Mouse (Mus musculus): ENCODE measurements around the gene Dot1l.

The Dot1l gene

GRCm38 (mm10) chr10:80757717-80758116 lies 2.7 kb downstream of the Dot1l start:
- DNase-seq (ENCODE audit: low spot score in 2 of 2), result peak; percentile 65 to 66

DNA sequence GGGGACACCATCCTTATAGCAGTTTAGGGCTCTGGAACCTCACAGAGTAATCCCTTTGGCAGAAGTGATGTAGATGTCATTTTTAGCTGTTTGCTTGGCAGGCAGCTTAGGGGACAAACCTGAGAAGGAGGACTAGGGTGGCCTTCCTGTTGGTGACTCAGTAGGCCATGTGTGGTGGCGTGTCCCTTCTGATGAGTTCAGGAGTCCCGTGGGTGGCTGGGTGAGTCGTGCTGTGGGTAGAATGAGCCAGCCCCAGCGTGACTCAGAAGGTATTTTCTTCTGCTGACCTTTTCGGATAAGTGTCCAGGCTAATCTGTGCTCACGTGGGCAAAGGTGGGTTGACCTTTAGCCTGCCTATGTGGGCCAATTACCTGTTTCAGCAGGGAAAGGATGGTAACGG lies 3.6 kb downstream of the Dot1l start:
- peak; percentile 47 to 55 for DNase-seq (ENCODE audit: low spot score in 2 of 2)

DNA sequence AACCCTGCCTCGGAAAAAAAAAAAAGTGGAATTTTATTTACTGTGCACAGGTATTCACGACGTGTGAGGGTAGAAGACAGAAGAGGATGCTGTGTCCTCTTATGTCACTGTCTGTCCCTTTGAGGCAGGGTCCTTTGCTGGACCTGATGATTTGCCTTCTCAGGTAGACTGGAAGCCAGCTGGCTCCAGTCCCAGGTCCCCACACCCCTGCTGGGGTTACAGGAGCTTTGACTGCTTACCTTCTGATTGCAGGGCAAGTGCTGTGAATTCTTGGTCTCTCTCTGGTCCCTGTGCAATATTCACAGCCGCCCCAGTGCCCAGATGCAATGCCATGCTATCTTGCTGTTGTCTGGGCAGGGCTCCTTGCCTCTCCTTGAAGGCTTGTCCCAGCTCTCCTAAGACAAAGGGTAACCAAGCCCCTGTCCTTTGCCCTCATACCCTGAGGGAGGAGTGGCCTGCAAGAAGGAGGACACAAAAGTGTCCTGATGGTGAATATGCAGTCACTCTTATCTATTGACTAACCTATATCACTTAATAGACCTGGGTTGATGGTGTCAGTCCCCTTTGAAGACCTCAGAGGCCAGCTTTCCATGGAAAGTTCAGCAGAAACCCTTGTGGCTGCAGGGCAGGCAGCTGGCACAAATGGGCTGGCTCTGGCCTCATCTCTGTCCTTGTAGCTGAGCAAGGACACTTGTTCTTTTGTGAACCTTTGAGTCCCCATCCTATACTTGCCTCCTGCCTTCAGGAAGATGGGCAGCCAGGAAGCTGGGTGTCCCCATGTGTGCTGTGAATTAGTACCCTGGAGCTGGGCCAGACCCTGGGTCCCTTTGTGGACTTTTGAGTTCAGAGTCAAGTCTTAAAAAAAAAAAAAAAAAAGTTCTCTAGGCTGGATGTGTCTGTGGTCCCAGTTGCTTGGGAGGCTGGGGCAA lies 5.9 kb downstream of the Dot1l start:
- DNase-seq (ENCODE audit: low spot score in 2 of 2), result no peak

DNA sequence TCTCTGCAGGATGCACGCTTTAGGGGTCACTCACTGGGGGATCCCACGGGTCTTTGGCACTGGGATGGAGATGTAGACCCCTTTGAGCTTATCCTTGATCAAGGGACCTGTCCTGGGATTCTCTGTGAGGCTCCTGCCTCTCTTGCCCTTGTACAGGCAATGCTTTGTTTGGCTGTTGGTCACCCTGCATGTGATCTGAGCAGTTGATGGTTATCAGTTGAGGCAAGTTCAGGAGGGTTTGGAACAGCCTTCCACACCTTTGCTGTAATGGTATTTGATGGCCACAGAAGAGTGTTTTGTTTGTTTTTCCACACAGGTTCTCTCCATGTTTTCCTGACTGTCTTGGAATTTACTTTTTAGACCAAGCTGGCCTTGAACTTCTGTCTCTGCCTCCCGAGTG lies 6.8 kb downstream of the Dot1l start:
- DNase-seq (ENCODE audit: low spot score in 2 of 2), result no peak

GRCm38 (mm10) chr10:80763502-80763901 lies 8.5 kb downstream of the Dot1l start:
- no peak for DNase-seq (ENCODE audit: low spot score in 2 of 2)

DNA sequence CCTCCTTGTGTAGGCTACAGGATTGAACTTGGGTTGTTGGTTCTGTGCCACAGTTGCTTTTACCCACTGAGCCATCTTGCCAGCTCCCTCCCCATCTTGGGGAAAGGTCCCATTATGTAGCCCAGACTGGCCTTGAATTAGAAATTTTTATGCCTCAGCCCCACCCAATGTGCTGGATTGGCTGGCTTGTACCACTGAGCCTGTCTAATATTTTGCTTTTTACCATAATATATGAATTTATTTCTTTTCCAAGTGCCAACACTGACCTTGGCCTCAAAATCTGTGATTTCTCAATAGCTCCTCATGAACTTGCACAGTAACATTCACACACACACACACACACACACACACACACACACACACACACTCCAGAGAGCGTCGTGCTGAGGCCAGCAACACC lies 10.7 kb downstream of the Dot1l start:
- no peak for DNase-seq (ENCODE audit: low spot score in 2 of 2)

GRCm38 (mm10) chr10:80766161-80766815 lies 11.3 kb downstream of the Dot1l start:
- DNase-seq (ENCODE audit: low spot score in 2 of 2), result no peak

DNA sequence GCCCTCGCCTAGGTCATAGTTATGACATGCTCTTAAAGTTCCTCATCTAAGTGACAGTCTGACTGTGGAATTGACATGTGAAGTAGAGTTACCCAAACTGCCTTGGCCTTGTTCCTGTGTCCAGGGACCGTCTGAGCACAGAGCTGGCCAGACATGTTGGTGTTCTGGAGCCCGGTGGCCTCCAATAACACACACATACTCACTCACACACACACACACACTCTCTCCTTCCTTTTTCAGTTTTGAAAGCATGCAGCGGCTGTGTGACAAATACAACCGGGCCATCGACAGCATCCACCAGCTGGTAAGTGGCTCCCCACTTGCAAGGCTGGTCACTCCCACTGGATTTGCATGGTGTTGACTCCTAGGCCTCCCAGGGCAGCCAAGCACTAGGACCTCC lies 13.4 kb downstream of the Dot1l start:
- no peak for DNase-seq (ENCODE audit: low spot score in 2 of 2)

DNA sequence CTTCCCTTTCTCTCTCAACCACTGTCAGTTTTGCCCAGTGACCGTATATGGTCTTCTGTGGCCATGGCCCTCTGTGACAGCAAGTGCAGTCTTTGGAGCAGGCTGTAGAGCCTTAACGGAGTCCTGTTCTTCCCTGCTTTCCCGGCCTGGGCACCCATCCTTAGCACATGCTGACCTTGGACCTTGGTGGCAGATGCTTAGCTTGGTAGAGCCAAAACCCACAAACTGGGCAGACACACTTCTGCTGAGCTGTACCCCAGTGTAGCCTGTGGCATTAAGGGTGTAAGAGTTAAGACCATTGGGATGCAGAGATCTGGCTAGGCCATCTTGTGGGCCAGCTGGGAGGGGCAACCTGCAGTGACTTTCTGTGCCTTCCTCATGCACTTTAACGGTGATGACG lies 18.8 kb downstream of the Dot1l start:
- no peak for DNase-seq (ENCODE audit: low spot score in 2 of 2)

DNA sequence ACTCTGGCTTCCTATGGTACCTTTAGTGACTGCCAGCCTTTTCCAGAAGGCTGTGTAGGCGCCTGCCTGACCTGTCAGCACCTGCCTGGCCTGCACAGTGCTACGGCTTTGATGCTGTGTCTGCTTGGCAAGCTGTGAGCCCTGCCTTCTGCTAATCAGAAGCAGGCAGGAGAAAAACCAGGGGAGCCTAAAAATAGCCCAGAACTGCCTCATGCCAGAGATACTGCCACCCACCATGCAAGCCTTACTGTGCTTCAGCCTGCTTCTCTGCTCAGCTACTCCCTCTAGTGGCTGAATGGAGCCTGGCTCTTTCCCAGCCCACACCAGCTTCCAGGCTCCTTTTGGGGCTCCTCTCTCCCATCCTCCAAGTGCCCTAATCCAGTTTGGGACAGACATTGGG lies 19.5 kb downstream of the Dot1l start:
- DNase-seq (ENCODE audit: low spot score in 2 of 2), result peak; percentile 90 to 92

- no peak for DNase-seq (ENCODE audit: low spot score in 2 of 2)
Measured at GRCm38 (mm10) chr10:80774981-80775380, 20.0 kb downstream of the Dot1l start.

GRCm38 (mm10) chr10:80775731-80776130 lies 20.7 kb downstream of the Dot1l start:
- DNase-seq (ENCODE audit: low spot score in 2 of 2), result no peak

- no peak for DNase-seq (ENCODE audit: low spot score in 2 of 2)
Measured at GRCm38 (mm10) chr10:80776358-80776869, 21.4 kb downstream of the Dot1l start.

DNA sequence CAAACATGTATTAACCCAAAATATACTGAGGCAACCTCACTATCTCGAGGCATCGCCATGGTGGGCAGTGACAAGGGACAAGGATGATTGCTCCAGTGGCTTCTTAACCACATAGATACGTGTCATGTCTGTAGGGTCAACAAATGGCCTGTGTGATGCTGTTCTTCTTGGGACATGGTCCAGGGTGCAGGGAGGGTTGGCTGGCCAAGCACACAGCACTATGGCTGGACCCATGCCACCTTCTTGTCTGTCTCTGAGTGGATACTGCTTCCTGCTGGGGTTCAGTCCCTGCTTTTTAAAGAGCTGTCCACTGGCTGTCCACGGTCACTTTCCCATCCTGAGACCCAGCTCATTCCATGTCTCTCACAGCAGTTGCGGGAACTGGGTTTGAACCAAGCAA lies 22.1 kb downstream of the Dot1l start:
- DNase-seq (ENCODE audit: low spot score in 2 of 2), result no peak

- DNase-seq (ENCODE audit: low spot score in 2 of 2), result no peak
Measured at GRCm38 (mm10) chr10:80779565-80779964, 24.6 kb downstream of the Dot1l start.

- DNase-seq (ENCODE audit: low spot score in 2 of 2), result no peak
Measured at GRCm38 (mm10) chr10:80784302-80784701, 29.3 kb downstream of the Dot1l start.

- DNase-seq (ENCODE audit: low spot score in 2 of 2), result no peak
Measured at GRCm38 (mm10) chr10:80784871-80785270, 29.9 kb downstream of the Dot1l start.

GRCm38 (mm10) chr10:80785963-80786362 lies 31.0 kb downstream of the Dot1l start:
- DNase-seq (ENCODE audit: low spot score in 2 of 2), result no peak

- no peak for DNase-seq (ENCODE audit: low spot score in 2 of 2)
Measured at GRCm38 (mm10) chr10:80787517-80787916, 32.5 kb downstream of the Dot1l start.

- DNase-seq (ENCODE audit: low spot score in 2 of 2), result no peak
Measured at GRCm38 (mm10) chr10:80790761-80791404, 35.9 kb downstream of the Dot1l start.

DNA sequence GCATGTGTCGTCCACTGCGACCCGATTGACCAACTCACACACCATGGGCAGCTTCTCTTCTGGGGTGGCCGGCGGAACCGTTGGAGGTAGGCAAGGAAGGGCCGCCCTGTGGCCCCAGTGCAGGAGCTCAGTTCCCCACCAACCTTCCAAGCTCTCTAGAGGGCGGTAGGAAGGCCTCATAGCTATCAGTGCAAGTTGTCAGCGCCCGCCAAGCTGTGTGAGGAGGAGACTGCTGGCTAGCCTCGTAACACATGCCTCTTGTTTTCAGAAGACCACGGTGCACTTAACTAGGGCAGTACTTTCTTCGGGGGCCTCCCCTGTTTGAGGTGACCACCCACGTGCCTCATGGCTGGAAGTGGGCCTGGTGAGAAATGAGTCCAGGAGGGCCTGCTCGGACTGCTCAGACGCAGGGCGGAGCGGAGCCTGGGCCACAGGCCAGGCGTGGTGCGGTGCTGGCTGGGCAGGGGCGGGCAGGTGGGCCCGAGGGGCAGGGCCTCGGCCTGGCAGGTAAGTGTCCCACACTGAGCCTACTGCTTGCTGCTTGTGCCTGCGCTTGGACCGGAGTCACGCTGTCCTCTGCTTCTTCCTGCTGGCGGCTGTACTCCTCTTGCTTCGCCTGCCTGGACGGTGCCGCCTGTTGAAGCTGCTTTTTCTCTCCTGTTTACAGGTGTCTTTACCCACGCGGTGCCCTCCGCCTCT lies 36.6 kb downstream of the Dot1l start:
- DNase-seq (ENCODE audit: low spot score in 2 of 2), result peak in 1 of 2 experiments; percentile 40

All from right cerebral cortex, adult 2 months (tissue).